Mouse (Mus musculus) limb, embryonic 13.5 days (tissue): ENCODE data around the gene Exoc2. TPM values are rescaled to one million over a fixed set of nuclear protein-coding genes. Genes with fewer than 3 reads are reported as not detected.

ENCODE experiments used
- ATAC-seq: fragments of 200-750 bp; cut with Nextera tagmentation; 2 replicates; pipeline ENCODE4 v1.8.0; 2017; ENCODE audit warnings: low read depth, moderate number of reproducible peaks, moderate TSS enrichment; ENCODE audit not compliant: low FRiP score
- H3K27ac ChIP-seq: fragments of 300-500 bp; sonication (generic); 2 replicates; pipeline ENCODE4 v1.5.1; 2015; ENCODE audit warnings: inconsistent platforms, mild to moderate bottlenecking, moderate library complexity
- H3K27me3 ChIP-seq: fragments of 300-500 bp; sonication (generic); 2 replicates; pipeline ENCODE4 v1.6.1; 2015; ENCODE audit warnings: mild to moderate bottlenecking, inconsistent platforms
- H3K36me3 ChIP-seq: fragments of 300-500 bp; sonication (generic); 2 replicates; pipeline ENCODE4 v1.6.1; 2015; ENCODE audit warnings: inconsistent platforms, mild to moderate bottlenecking, moderate library complexity
- H3K4me1 ChIP-seq: fragments of 300-500 bp; sonication (generic); 2 replicates; pipeline ENCODE4 v1.6.1; 2015; ENCODE audit warnings: inconsistent platforms
- H3K4me2 ChIP-seq: fragments of 300-500 bp; sonication (generic); replicated peaks from 2 replicates; pipeline ENCODE4 v1.6.1; 2015; ENCODE audit warnings: inconsistent platforms, mild to moderate bottlenecking, moderate library complexity
- H3K4me3 ChIP-seq: fragments of 300-500 bp; sonication (generic); 2 replicates; pipeline ENCODE4 v1.5.1; 2015; ENCODE audit warnings: moderate library complexity, mild to moderate bottlenecking, inconsistent platforms
- H3K9ac ChIP-seq: fragments of 300-500 bp; sonication (generic); 2 replicates; pipeline ENCODE4 v1.6.1; 2015; ENCODE audit warnings: mild to moderate bottlenecking, inconsistent platforms
- H3K9me3 ChIP-seq: fragments of 300-500 bp; sonication (generic); 2 replicates; pipeline ENCODE4 v1.6.1; 2016; ENCODE audit warnings: inconsistent platforms
- whole genome bisulfite sequencing: fragments of 180-500 bp; shearing (Covaris S2); methylation state at CpG from one replicate; pipeline ENCODE4 v1.1.7; 2015; 5-methylcytosine and 5-hydroxymethylcytosine counted together
- polyA plus RNA-seq: library from polyadenylated mRNA; unstranded; fragments of >200 nt; fragmentation: Nextera tagmentation; extraction: Ambion mirVana; gene quantifications from 2 replicates; pipeline ENCODE4 v1.2.1, GENCODE M21; 2015

The Exoc2 gene
- polyA plus RNA-seq, 1 experiment from 2014 or later, result 32.7 TPM

DNA sequence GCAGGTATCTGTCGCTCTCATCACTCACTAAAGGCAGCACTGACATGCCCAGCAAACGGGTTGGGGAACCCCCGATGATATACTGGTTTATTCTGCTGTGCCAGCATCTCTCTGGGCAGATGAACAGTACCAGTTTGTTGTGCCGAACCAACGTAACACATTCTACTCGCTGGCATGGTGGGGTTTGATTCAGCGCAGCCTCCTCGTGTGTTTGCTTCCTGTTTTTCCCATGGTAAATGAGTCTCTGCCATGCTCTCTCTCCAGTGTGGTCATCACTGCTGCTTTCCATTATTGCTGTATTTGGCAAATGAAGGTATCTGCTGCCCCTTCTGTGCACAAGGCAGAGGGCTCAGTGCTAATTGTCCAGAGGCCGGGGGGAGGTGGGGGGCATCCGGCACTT, 15.8 kb upstream of the Exoc2 start:
- Histone ChIP-seq H3K27ac (no peak overlapping the region), H3K4me1 (peaks cover 14% of the 10 kb centered on the region), H3K4me3 (no peak overlapping the region), H3K4me2 (no peak overlapping the region), H3K27me3 (peaks cover 30% of the 10 kb centered on the region), H3K36me3 (no peaks in the 10 kb centered on the region), H3K9ac (no peak overlapping the region), H3K9me3 (no peaks in the 10 kb centered on the region)
- no peak for ATAC-seq
- WGBS, result 86% methylated on average over 10 of the region's 10 CpGs

DNA sequence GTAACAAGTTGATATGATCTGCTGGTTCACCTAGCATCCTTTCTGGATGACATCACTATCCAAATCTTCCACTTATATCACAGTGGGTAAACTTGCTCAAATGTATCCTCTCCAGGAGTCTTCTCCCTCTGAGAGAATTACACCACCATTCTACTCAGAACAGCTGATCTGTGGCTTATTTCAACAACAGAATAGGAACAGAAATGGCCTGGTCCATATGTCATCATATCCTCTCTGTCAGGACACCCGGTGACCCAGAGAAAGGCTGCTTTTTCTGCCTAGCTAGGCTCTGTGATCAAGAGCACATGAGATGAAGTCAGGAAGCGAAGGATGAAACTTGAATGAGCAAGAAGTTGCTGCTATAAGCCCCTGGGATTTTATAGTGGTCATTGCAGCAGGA, 13.8 kb upstream of the Exoc2 start:
- Histone ChIP-seq H3K9me3 (no peaks in the 10 kb centered on the region), H3K4me3 (no peak overlapping the region), H3K27me3 (peaks cover 30% of the 10 kb centered on the region), H3K36me3 (no peaks in the 10 kb centered on the region), H3K27ac (no peak overlapping the region), H3K9ac (no peak overlapping the region), H3K4me1 (peaks cover 14% of the 10 kb centered on the region), H3K4me2 (no peak overlapping the region)
- ATAC-seq, result no peak
- 90% methylated on average over 2 of the region's 2 CpGs for WGBS

DNA sequence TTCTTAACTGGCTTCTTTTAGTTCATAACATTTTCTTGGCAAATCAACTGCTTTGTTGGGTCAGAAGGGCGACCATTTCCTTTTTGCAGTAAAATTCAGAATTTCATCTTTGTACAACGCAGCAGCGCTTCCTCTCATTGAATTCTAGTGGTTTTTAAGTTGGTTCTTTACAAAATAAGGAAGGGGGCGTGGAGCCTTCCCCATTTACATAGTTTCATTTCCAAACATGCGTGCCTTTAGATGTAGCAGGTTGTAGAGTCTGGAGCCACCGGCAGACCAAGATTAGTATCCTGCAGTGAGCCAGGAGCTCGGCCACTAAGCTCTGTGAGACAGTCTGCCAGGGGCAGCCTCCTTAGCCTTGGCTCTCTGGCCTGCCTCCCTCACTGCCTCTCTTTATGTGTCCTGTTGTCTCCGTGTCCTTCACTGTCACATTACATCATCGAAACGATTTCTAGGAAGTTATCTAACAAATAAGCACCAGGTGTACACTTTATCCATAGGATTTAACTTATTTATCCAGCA, 13.1 kb upstream of the Exoc2 start:
- WGBS, result 65% methylated on average over 10 of the region's 10 CpGs
- Histone ChIP-seq H3K27me3 (peaks cover 30% of the 10 kb centered on the region), H3K4me2 (no peak overlapping the region), H3K36me3 (no peaks in the 10 kb centered on the region), H3K9ac (no peak overlapping the region), H3K4me3 (no peak overlapping the region), H3K27ac (no peak overlapping the region), H3K9me3 (no peaks in the 10 kb centered on the region), H3K4me1 (peaks cover 14% of the 10 kb centered on the region)
- ATAC-seq, result no peak

DNA sequence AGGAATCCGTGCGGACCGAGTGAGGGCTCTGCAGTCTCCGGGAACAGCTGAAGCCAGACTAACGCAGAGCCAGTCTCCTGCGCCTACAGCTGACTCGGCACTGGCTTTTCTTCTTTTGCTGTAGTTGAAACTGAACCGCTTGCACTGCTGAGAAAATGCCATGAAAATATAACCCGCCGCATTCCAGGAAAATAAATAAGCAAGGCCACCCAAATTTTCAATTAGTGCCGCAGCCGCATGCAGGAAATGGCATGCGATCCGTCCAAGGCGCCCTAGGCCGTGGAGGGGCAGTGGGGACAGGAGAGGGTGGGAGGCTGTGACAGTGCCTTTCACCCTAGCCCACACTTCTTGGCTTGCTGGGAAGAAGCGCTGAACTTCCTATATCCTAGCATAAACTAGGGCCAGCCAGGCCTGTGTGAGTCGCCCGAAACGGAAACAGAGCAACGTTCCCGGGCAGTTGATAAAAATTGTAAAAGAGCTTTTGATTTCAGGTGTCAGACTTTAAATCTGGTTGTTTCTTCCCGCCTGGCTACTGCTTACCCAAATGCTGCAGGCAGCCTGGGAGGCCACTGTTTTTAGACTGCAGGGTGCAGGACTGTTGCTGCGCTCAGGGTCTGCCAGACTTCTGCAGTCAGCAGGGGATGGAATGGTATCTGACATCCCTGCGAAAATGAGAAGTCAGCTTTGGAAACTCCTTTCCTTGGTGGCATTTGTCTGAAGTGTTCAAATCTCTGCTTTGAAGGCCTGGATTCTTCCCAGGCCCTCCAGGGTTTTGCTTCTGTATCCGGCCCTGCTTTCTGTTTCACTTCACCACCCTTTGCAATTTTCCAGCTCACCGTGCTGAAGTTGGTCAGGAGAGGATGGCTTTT, 11.9 kb upstream of the Exoc2 start:
- ATAC-seq, result peak; percentile 77
- peaks cover 14% of the 10 kb centered on the region for H3K4me1 ChIP-seq
- H3K4me3 ChIP-seq, result peak overlapping the region; percentile 40
- 12% methylated on average over 27 of the region's 27 CpGs for WGBS
- H3K9me3 ChIP-seq, result no peaks in the 10 kb centered on the region
- peak overlapping the region; percentile 55; the same call in 1 of the 2 replicates for H3K27ac ChIP-seq
- H3K36me3 ChIP-seq, result no peaks in the 10 kb centered on the region
- peak overlapping the region; percentile 61 for H3K9ac ChIP-seq
- H3K4me2 ChIP-seq, result peak overlapping the region; percentile 75
- H3K27me3 ChIP-seq, result peaks cover 23% of the 10 kb centered on the region

DNA sequence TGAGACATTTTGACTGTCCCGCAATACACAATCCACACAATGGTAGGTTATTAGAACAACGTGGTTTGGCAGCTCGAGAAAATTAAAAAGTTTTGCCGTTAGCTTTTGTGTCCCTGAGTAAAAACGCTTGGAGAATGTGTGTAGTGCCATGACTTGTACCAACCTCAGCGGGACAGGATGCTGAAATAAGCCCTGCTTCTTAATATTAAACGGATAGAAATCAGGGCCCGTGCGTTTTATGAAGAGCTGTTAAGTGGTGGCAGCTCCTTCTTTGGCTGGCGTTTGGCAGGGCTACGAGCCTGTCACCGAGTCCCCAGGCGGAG, 11.3 kb upstream of the Exoc2 start:
- peak overlapping the region; percentile 61; the same call in 1 of the 2 replicates for H3K9ac ChIP-seq
- 10% methylated on average over 13 of the region's 13 CpGs for WGBS
- H3K4me3 ChIP-seq, result peak overlapping the region; percentile 40
- H3K4me2 ChIP-seq, result peak overlapping the region; percentile 75
- no peaks in the 10 kb centered on the region for H3K36me3 ChIP-seq
- H3K4me1 ChIP-seq, result peaks cover 14% of the 10 kb centered on the region
- H3K27ac ChIP-seq, result peak overlapping the region; percentile 55; the same call in 1 of the 2 replicates
- H3K9me3 ChIP-seq, result no peaks in the 10 kb centered on the region
- ATAC-seq, result no peak
- H3K27me3 ChIP-seq, result peaks cover 23% of the 10 kb centered on the region

DNA sequence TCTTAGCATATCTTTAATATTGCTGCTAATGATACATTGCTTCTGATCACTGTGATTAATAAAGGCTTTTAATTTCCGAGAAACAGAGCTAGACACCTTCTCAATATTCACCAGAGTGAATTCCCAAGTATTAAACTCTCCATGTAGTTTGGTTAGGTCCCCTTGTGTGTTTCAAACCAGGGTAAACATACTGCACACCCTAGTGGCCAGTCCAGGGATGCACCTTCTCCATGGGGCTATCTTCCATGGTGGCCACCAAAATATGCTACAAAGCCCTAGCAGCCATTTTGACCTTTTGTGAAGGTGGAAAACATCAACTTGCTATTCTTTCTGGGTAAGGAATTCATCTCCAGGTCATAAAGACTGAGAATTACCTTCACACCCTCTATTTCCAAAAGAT, 7.8 kb upstream of the Exoc2 start:
- H3K4me1 ChIP-seq, result peaks cover 19% of the 10 kb centered on the region
- peaks cover under 1% of the 10 kb centered on the region; the same call in 1 of the 2 replicates for H3K27me3 ChIP-seq
- H3K4me2 ChIP-seq, result no peak overlapping the region
- no peak overlapping the region for H3K27ac ChIP-seq
- H3K9ac ChIP-seq, result no peak overlapping the region
- no peak overlapping the region for H3K4me3 ChIP-seq
- H3K36me3 ChIP-seq, result no peaks in the 10 kb centered on the region
- no peaks in the 10 kb centered on the region for H3K9me3 ChIP-seq
- ATAC-seq, result no peak
- 59% methylated on average over 1 of the region's 1 CpGs for WGBS

DNA sequence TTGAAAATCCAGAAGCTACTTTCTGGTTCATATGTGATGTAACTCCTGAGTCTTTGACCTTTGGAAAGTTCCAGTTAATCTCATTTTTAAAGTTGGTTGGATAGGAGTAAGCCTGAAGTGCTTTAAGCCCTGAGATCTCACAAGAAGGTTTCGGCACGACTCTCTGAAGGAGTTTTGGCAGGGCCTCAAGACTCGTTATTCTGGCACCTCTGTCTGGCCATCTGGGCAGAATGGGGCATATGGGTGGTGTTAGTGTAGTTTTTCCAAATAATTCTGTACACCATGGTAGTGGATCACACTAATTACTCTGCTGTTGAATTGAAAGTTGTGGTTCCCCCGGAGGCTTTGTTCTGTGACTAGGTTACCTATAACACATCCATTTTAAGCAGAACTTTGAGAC, 4.3 kb upstream of the Exoc2 start:
- no peak overlapping the region for H3K4me2 ChIP-seq
- H3K27ac ChIP-seq, result no peak overlapping the region; the same call in 1 of the 2 replicates
- no peak for ATAC-seq
- 29% methylated on average over 4 of the region's 4 CpGs for WGBS
- H3K27me3 ChIP-seq, result 0 out of 2 replicates have a peak, but pooled peaks cover 3% of the 10 kb centered on the region
- H3K9me3 ChIP-seq, result no peaks in the 10 kb centered on the region
- peaks cover 9% of the 10 kb centered on the region for H3K4me1 ChIP-seq
- no peaks in the 10 kb centered on the region for H3K36me3 ChIP-seq
- H3K9ac ChIP-seq, result no peak overlapping the region
- H3K4me3 ChIP-seq, result no peak overlapping the region

DNA sequence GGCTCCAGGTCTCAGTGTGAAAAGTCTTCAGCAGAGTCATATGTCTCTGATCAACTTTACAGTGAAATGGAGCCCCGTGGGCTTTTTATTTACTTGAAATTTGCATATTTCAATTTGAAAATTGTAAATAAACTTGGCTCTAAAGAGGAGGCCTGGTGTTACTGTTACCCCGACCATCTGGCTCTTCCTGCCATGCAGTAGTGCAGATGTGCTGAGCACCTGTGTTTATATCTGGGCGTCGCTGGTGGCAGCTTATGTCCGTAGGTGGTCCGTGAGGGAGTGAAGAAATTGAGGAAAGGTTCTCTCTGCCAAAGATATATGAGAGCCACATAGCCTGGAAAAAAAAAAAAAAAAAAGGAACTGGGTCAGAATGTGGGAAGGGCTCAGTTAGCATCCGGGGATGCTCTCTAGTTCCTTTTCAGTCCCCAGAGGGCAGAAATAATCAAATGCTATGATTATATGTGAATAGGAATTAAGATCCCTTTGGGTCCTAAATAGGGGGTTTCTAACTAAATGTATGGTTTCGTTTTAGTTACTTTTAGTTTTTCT, 2.7 kb upstream of the Exoc2 start:
- H3K36me3 ChIP-seq, result no peaks in the 10 kb centered on the region
- no peaks in the 10 kb centered on the region for H3K9me3 ChIP-seq
- no peak overlapping the region for H3K9ac ChIP-seq
- 55% methylated on average over 8 of the region's 8 CpGs for WGBS
- no peak overlapping the region for H3K4me3 ChIP-seq
- no peak for ATAC-seq
- H3K4me2 ChIP-seq, result no peak overlapping the region
- 0 out of 2 replicates have a peak, but pooled peaks cover 3% of the 10 kb centered on the region for H3K27me3 ChIP-seq
- no peak overlapping the region for H3K27ac ChIP-seq
- H3K4me1 ChIP-seq, result peaks cover 16% of the 10 kb centered on the region

DNA sequence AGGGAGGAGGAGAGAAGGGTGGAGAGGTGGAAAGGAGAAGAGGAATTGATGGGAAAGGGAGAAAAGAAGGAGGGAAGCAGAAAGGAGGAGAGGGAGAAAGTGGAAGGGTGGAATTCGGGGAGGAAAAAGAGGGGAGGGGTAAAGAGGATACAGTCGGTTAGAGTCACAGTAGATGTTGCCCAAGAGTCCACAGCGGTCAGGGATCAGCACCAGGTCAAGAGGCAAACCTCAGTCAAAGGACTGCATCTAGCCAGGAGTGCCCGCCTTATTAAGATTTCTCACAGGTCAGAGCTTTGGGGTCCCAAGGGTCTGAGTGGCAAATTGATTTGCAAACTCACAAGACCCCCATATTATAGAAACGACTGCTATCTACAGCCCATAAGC, 346 bp upstream of the Exoc2 start:
- peak overlapping the region; percentile 67 for H3K4me2 ChIP-seq

DNA sequence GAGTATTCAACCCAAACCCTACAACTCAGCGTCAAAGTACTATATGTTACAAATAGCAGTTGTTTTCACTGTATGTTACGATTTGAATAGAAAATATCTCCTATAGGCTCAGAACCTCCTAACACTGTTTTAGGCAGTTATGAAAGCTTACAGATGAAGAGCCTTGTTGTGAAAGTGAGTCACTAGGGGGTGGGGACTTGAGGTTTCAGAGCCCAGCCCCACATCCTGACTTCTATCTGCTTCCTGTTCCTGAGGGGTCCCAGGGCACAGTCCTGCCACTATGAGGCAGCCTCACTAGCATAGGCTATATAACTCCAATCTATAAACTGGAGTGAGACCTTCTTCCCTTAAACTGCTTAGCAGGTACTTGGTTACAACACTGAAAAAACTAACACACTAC, 1.8 kb downstream of the Exoc2 start:
- Histone ChIP-seq H3K4me2 (no peak overlapping the region), H3K4me3 (no peak overlapping the region), H3K36me3 (no peaks in the 10 kb centered on the region), H3K4me1 (peaks cover 18% of the 10 kb centered on the region), H3K9me3 (no peaks in the 10 kb centered on the region), H3K27ac (no peak overlapping the region), H3K9ac (no peak overlapping the region), H3K27me3 (0 out of 2 replicates have a peak, but pooled peaks cover 3% of the 10 kb centered on the region)
- ATAC-seq, result no peak
- 94% methylated on average over 2 of the region's 2 CpGs for WGBS

More for the DNA sequence above, 346 bp upstream of the Exoc2 start:
- H3K27me3 ChIP-seq, result 0 out of 2 replicates have a peak, but pooled peaks cover 3% of the 10 kb centered on the region
- peak overlapping the region; percentile 85; the same call in 1 of the 2 replicates for H3K27ac ChIP-seq
- peak overlapping the region; percentile 90; the same call in 1 of the 2 replicates for H3K9ac ChIP-seq
- H3K9me3 ChIP-seq, result no peaks in the 10 kb centered on the region
- peaks cover 18% of the 10 kb centered on the region for H3K4me1 ChIP-seq
- WGBS, result 23% methylated on average over 5 of the region's 5 CpGs
- no peaks in the 10 kb centered on the region for H3K36me3 ChIP-seq
- ATAC-seq, result peak; percentile 35; the same call in 1 of the 2 replicates
- peak overlapping the region; percentile 88 for H3K4me3 ChIP-seq

DNA sequence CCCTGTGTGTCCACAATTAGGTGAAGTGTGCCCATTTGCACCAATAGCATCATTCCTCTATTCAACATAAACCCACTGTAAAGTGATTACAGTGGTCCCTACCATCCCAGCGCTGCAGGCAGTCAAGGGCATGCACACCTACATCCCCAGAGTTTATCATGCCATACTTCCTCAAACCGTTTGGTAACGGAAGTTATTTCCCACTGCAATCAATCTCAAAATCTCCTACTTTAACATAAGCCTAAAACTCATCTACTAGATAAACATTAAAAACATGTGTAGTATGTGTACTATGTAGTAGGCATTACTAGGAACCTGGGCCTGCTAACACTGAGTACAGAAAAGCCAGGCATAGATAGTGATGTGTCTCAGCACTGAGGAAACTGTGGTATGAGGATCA, 2.8 kb downstream of the Exoc2 start:
- Histone ChIP-seq H3K36me3 (no peaks in the 10 kb centered on the region), H3K4me1 (peaks cover 26% of the 10 kb centered on the region), H3K9me3 (no peaks in the 10 kb centered on the region), H3K4me2 (no peak overlapping the region), H3K9ac (no peak overlapping the region), H3K27me3 (no peaks in the 10 kb centered on the region), H3K27ac (no peak overlapping the region), H3K4me3 (no peak overlapping the region)
- ATAC-seq, result no peak
- 90% methylated on average over 3 of the region's 3 CpGs for WGBS

DNA sequence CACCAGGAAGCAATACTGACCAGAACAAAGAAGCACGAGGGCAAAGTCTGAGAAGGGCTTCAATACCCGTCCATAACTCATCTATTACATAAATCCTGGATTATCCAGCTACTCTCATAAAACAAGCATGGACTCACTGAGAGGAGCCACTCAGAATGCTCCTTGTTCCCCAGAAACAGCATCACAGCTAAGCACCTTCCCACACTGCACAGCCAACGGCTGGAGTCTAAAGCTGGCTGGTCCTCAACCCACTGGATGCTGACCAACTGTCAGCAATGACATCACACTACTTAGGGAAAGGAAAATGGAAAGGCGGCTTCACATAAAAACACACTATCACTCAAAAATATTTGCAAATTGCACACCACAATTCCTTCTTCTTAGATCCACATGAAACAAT, 5.6 kb downstream of the Exoc2 start:
- Histone ChIP-seq H3K4me3 (no peak overlapping the region), H3K27me3 (no peaks in the 10 kb centered on the region), H3K9me3 (no peaks in the 10 kb centered on the region), H3K9ac (no peak overlapping the region), H3K27ac (no peak overlapping the region), H3K4me2 (no peak overlapping the region), H3K4me1 (peaks cover 31% of the 10 kb centered on the region), H3K36me3 (no peaks in the 10 kb centered on the region)
- 68% methylated on average over 4 of the region's 4 CpGs for WGBS
- ATAC-seq, result no peak
